Mouse (Mus musculus): ENCODE results near the gene Ntf3. TPM values are rescaled to one million over a fixed set of nuclear protein-coding genes. Genes with fewer than 3 reads are reported as not detected.

Ntf3 gene
- polyA plus RNA-seq, 1 experiment, result 0.39 TPM

- no peaks in the 10 kb centered on the region for H3K27me3 ChIP-seq (replicated peaks)
- TF ChIP-seq GATA1 (IDR thresholded peaks at IDR 0.05; ENCODE audit: borderline replicate concordance, low read length) (no peak), FLI1 (IDR thresholded peaks at IDR 0.05; ENCODE audit: low read length) (no peak)
- no peaks in the 10 kb centered on the region for H3K36me3 ChIP-seq (replicated peaks; ENCODE audit: low read length)
- H3K9me3 ChIP-seq, result peaks cover 14% of the 10 kb centered on the region
- no peak overlapping the region for H3K4me3 ChIP-seq (replicated peaks)
- no peaks in the 10 kb centered on the region; the same call in 1 of the 2 replicates for H3K4me1 ChIP-seq
These were observed 70.6 kb downstream of the Ntf3 start for GRCm38 (mm10) chr6:126096085-126096484.

DNA sequence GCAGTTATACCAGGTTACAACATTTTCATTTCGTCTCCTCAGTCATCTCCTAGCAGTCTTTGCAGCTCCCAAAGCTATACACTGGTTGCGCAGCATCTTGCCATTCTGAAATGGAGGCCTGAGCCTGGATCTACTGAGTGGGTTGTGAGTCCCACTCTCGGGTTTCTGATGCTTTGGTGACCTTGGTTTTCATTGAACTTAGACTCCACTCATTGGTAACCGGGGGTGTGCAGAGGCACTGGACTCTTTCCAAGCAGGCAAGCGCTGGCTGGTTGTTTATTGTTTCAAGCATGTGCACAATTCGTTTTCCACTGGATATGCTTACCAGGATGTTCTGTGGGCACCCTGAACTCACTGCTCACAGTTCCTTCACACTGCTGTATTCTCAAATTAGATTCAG, 71.7 kb downstream of the Ntf3 start:
- H3K27me3 ChIP-seq (replicated peaks), result no peaks in the 10 kb centered on the region
- TF ChIP-seq GATA1 (IDR thresholded peaks at IDR 0.05; ENCODE audit: borderline replicate concordance, low read length) (no peak), FLI1 (IDR thresholded peaks at IDR 0.05; ENCODE audit: low read length) (no peak)
- H3K36me3 ChIP-seq (replicated peaks; ENCODE audit: low read length), result no peaks in the 10 kb centered on the region
- peaks cover 8% of the 10 kb centered on the region for H3K9me3 ChIP-seq
- no peaks in the 10 kb centered on the region; the same call in 1 of the 2 replicates for H3K4me1 ChIP-seq
- no peak overlapping the region for H3K4me3 ChIP-seq (replicated peaks)

DNA sequence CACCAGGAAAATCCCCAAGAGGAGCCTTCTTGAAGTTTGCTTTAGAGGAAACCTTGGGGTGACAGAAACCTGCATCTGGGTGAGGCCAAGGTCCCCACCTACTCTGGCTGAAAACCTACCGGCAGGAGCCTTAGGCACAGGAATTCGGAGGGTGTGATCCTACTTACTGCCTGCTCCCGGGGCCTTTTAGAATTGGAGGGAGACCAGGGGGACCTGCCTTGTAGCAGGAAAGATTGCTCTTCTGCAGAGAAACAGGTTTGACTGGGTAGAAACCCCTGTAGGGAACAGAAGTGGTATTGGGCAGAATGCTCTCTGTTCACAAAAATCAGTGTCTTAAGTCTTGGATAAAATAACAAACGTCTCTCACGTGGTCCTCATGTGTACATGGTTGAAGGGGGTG, 74.7 kb downstream of the Ntf3 start:
- Histone ChIP-seq H3K9me3 (no peaks in the 10 kb centered on the region), H3K4me1 (no peaks in the 10 kb centered on the region), H3K27me3 (replicated peaks) (peaks cover 5% of the 10 kb centered on the region), H3K36me3 (replicated peaks; ENCODE audit: low read length) (no peaks in the 10 kb centered on the region), H3K4me3 (replicated peaks) (no peak overlapping the region)
- TF ChIP-seq FLI1 (IDR thresholded peaks at IDR 0.05; ENCODE audit: low read length) (no peak), GATA1 (IDR thresholded peaks at IDR 0.05; ENCODE audit: borderline replicate concordance, low read length) (no peak)

GRCm38 (mm10) chr6:126090063-126090462, 76.6 kb downstream of the Ntf3 start:
- no peak overlapping the region for H3K4me3 ChIP-seq (replicated peaks)
- H3K27me3 ChIP-seq (replicated peaks), result peaks cover 5% of the 10 kb centered on the region
- no peaks in the 10 kb centered on the region for H3K4me1 ChIP-seq
- TF ChIP-seq GATA1 (IDR thresholded peaks at IDR 0.05; ENCODE audit: borderline replicate concordance, low read length) (no peak), FLI1 (IDR thresholded peaks at IDR 0.05; ENCODE audit: low read length) (no peak)
- no peaks in the 10 kb centered on the region for H3K9me3 ChIP-seq
- no peaks in the 10 kb centered on the region for H3K36me3 ChIP-seq (replicated peaks; ENCODE audit: low read length)

DNA sequence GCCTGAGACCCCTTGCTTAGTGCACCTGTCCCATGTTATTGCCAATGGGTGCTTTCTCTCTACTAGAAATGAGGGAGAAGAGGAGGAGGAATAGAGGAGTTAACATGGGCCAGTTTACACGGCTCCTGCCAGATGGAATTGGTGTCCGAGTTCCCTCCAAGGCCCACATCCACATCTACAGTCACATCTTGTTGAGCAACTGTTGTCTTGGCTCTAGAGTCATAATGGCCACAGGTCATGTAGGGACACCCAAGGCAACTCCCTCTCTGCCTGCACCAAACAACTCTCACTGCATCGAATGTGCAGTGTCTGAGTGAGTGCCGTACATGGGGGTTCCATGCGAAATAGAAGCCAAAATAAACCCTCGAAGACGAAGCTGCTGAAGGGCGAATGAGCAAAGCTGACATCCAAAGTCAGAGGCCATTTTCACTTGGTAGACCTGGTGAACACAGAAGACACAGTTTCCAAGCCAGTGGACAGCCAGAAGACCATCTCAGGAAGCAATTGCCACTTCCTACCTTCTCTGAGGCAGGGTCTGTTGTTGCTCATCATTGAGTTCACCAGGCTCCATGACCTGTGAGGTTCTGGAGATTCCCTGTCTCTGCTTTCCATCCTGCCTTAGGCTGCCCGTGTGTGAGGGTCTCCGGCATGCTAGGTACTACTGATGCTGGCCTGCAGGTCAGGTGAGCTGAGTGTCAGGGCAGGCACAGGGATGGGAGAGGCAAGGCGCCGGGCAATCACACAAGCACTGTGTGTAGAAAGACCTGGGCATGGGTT, 78.0 kb downstream of the Ntf3 start:
- Histone ChIP-seq H3K27me3 (replicated peaks) (peaks cover 5% of the 10 kb centered on the region), H3K4me1 (no peaks in the 10 kb centered on the region), H3K36me3 (replicated peaks; ENCODE audit: low read length) (no peaks in the 10 kb centered on the region), H3K9me3 (no peaks in the 10 kb centered on the region), H3K4me3 (replicated peaks) (no peak overlapping the region)
- TF ChIP-seq FLI1 (IDR thresholded peaks at IDR 0.05; ENCODE audit: low read length), result no peak
- TF ChIP-seq GATA1 (IDR thresholded peaks at IDR 0.05; ENCODE audit: borderline replicate concordance, low read length), result no peak

- Histone ChIP-seq H3K4me1 (no peaks in the 10 kb centered on the region), H3K9me3 (no peaks in the 10 kb centered on the region)
These were observed 80.3 kb downstream of the Ntf3 start for GRCm38 (mm10) chr6:126086321-126086950.

DNA sequence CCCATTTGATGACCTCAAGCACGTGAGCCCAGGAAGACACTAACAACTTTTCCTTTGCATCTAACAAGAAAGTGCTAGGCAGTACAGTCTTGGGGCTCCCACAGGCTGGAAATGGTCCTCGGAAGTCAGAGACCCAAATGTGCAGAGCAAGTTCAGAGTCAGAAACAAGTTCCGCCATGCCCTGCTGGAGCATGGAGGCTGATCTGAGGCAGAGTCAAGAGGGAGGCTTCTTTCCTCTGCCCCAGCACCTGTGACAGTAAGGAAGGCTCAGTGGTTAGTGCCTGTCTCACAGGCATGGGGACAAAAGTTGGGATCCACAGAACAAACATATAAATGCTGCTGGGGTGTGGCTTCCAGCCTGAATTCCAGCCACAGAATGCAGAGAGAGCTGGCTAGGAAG, 86.2 kb downstream of the Ntf3 start:
- no peak overlapping the region for H3K4me3 ChIP-seq (replicated peaks)
- H3K4me1 ChIP-seq, result no peaks in the 10 kb centered on the region
- no peak for TF ChIP-seq FLI1 (IDR thresholded peaks at IDR 0.05; ENCODE audit: low read length)
- no peak for TF ChIP-seq GATA1 (IDR thresholded peaks at IDR 0.05; ENCODE audit: borderline replicate concordance, low read length)
- peaks cover 10% of the 10 kb centered on the region; the same call in 1 of the 2 replicates for H3K9me3 ChIP-seq
- peaks cover 1% of the 10 kb centered on the region for H3K27me3 ChIP-seq (replicated peaks)
- H3K36me3 ChIP-seq (replicated peaks; ENCODE audit: low read length), result no peaks in the 10 kb centered on the region

More at GRCm38 (mm10) chr6:126086321-126086950, 80.3 kb downstream of the Ntf3 start:
- no peak for TF ChIP-seq FLI1 (IDR thresholded peaks at IDR 0.05; ENCODE audit: low read length)
- Histone ChIP-seq H3K4me3 (replicated peaks) (no peak overlapping the region), H3K36me3 (replicated peaks; ENCODE audit: low read length) (no peaks in the 10 kb centered on the region), H3K27me3 (replicated peaks) (peaks cover 7% of the 10 kb centered on the region)

GRCm38 (mm10) chr6:126057706-126058105, 109.0 kb downstream of the Ntf3 start:
- Histone ChIP-seq H3K36me3 (replicated peaks; ENCODE audit: low read length) (no peaks in the 10 kb centered on the region), H3K4me1 (no peaks in the 10 kb centered on the region), H3K9me3 (peaks cover 9% of the 10 kb centered on the region), H3K27me3 (replicated peaks) (peaks cover 6% of the 10 kb centered on the region), H3K4me3 (replicated peaks) (no peak overlapping the region)
- TF ChIP-seq GATA1 (IDR thresholded peaks at IDR 0.05; ENCODE audit: borderline replicate concordance, low read length) (no peak), FLI1 (IDR thresholded peaks at IDR 0.05; ENCODE audit: low read length) (no peak)

DNA sequence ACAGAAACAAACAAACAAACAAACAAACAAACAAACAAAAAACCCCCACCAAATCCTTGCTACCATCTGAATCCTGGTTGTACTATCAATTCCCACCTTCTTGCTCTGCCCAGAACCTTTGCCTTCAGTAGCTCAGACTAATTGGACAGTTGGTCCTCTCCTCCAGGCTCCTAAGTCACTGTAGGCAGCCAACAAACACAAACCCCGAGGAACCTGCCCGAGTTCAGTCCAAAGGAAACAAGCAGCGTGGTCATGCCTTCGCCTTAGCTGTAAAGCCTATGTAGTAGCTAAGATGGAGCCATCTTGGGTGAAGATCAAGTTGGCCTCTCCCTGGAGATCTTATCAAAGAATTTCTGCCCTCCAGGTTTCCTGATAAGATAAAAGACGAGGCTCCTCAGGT, 113.6 kb downstream of the Ntf3 start:
- H3K4me3 ChIP-seq (replicated peaks), result no peak overlapping the region
- H3K36me3 ChIP-seq (replicated peaks; ENCODE audit: low read length), result no peaks in the 10 kb centered on the region
- no peak for TF ChIP-seq GATA1 (IDR thresholded peaks at IDR 0.05; ENCODE audit: borderline replicate concordance, low read length)
- TF ChIP-seq FLI1 (IDR thresholded peaks at IDR 0.05; ENCODE audit: low read length), result no peak
- peaks cover 3% of the 10 kb centered on the region for H3K27me3 ChIP-seq (replicated peaks)
- no peaks in the 10 kb centered on the region for H3K4me1 ChIP-seq
- H3K9me3 ChIP-seq, result peaks cover 5% of the 10 kb centered on the region; the same call in 1 of the 2 replicates

Measured in megakaryocyte, embryonic 14.5 days (primary cell).